Mouse (Mus musculus) urinary bladder, postnatal 10 days (tissue): Measurements from ENCODE around the gene Fgf8.

Experiments
- DNase-seq: peaks from one replicate; pipeline ENCODE4 v3.0.0; 2022; ENCODE audit warnings: low spot score

Fgf8 gene

DNA sequence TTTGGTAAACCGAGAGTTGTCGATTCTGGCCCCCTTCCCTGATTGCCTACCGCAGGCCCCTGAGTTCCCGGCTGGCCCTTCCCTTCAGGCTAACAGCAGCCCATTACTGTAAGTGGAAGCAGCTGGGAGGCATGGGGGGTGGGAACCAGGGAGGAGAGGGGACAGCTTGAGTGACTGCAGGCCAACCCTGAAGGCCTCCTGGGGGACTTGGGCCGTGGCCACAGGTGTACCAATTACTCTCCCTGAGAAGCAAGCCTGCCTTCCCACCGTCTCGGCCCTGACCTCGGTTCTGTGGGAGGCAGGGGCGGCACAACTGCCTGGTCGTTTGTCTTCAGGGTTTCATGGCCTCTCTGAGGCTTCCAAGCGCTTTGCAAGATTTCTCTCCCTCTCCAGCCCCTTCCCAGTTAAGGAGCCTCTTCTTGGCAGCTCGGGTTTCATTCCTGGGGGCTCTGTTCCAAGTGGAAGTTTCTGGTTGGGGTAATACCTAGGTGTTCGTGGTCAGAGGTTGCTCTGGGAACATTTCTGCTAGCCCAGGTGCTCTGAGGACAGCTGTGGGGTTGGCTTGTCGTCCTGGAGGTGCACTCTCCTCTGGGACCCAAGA, 16.9 kb downstream of the Fgf8 start:
- no peak for DNase-seq

DNA sequence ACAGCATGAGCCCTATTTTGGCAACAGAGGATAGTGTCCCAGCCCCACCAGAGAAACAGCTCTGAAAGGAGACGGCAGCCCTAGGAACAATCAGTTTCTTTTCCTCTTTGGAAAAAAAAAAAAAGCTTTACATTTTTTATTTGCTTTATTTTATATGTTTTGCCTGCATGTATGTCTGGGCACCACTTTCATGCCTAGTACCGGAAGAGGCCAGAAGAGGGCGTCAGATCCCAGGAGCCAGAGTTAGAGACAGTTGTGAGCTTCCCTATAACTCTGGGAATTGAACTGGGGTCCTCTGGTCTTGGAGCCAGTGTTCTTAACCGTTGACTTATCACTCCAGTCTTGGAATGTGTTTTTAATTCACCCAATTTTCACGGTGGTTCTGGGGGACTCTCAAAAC, 20.5 kb downstream of the Fgf8 start:
- DNase-seq = no peak

DNA sequence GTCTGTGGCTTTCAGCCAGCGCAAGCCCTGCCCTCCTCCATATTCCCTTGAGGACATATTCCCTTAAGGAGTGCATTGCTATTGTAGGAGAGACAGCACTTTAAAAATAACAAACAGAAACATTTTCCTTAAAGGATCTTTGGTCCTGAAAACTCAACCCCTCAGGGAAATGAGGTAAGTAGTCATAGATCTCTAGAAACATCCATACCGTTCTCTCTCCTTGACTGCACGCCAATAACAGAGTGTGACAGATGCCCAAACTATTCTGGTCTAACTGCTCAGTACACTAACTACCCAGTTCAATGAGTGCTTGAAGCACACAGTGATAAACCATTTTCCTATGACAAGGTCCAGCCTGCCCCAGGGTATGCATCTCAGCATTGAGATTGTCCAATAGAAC, 24.4 kb downstream of the Fgf8 start:
- no peak for DNase-seq

DNA sequence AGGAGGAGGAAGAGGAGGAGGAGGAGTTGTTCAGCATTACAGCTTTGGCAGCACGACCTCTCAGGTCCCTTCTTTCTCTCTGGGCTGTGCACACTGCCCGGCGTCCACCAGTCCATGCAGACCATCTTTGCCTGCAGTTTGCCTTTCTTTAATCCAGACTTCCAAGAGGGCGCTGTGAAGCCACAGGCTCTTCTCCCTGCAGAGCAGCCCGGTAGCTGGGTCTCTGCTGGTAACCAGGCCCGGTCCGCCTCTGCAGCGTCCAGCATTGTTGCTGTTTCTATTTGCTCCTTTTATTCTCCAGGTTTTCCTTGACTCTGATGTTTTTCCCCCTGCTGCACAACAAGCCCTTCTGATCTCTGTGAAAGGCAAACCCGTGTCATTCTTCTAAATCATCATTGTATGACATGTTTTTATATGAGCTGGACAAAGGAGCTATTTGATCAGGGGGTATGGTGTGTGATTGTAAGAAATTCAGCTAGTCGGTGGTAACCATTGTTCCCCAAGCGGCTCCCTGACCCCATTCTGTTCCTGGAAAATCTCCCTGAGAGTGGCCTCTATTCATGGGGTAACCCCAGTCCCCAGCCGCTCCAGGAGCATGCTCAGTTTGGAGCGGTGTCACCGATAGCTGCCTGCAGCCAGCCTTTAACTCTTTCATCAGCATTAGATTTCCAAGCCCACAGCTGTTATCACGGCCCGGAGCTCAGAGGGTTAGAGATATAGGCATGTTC, 25.1 kb downstream of the Fgf8 start:
- DNase-seq = no peak

DNA sequence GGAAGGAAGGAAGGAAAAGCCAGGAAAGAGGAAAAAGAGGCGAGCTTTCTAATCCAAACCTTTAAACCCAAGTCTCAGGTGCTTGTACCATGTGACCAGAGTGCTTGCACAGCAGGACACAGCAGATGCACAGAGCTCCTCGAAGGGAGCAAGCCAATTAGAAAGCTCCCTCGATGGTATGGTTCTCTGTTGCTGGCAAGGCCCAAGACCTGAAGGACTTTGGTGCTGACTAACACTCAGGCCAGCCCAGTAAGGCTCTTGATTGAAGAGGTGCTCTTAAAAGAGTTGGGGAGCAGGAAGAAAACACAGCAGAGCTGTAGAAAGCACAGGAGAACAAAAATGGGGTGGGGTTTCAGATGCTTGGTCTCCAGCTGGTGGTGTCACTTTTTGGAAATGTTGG, 34.0 kb downstream of the Fgf8 start:
- no peak for DNase-seq

DNA sequence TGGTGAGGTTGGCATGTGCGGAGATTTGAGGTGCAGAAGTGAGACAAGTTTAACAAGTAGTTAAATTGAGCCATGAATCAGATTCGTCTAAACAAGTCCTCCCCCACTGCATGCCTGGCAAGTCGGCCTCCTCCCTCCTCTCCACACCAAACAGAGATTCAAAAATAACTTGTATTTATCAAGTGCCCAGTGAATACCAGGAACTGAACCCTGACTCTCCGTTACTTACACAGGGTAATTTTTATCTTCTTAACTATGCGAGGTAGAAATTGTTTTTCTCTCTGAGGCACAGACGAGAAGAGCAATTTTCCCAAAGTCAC, 46.5 kb downstream of the Fgf8 start:
- DNase-seq = no peak

DNA sequence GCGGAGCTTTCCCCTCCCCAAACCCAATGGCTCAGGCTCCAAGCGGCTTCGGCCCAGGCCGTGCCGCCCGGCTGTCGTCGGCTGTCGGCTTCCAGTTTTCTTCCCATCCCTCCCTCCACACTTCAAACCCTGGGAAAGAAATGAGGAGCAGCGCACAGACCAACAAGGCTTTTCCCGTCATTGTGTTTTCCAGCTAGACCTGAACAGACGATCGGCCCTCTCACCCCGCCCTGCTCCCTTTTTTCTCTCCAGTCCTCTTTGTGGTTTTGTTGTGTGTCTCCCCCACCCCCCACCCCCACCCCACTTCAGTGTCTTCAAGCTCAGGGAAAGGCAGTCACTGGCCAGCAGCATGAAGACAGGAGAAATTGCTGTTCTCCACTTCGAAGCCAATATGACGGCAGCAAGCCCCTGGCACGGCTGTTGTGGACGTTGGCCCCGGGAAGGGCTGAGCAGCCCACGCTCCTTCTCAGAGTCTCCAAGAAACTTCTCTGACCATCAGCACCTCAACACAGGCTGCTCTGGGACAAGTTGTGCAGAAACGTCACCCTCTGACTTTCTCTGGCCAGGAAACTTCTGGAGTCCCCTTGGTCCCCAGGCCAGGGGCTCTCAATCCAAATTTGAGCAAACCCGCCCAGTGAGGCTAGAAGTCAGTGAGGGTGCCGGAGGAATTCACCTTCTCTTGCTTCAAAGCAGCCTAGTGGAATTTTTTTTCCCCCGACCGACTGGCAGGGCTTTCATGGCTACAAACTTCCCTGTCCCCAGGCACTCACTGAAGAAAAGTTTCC, 47.0 kb downstream of the Fgf8 start:
- no peak for DNase-seq

DNA sequence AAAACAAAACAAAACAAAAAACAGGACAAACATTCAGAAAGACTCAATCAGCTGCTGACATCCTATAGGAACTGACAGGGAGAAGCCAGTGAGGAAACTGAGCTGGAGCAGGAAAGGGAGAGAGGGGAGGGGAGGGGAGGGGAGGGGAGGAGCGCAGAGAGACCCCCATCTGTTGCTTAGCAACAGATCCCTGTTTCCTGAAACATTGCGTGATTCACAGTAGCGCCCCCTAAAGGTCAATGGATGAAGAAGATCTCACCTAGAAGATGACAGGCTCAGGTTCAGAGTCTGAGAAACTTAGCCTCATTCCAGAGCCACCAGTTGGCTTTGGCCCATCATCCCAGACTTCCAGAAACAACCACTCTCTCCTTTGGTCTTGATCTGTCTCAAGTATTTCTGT, 48.7 kb downstream of the Fgf8 start:
- no peak for DNase-seq

DNA sequence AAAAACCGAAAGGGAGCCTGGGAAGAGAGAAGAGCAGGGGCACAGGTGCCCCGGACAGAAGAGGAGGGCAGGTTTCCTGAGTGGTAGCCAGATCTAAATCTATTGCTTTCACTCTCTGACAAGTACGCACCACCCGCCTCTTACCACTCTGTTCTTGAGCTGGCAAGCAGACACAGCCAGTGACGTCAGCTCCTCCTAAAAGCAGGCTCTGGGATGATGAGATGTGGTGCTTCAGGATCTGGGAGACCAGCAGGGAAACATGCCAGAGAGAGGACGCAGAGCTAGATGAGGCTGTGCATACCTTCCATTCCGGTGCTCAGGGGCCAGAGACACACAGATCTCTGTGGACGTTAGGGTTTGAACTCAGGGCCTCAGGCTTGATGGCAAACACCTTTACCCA, 50.5 kb downstream of the Fgf8 start:
- no peak for DNase-seq

DNA sequence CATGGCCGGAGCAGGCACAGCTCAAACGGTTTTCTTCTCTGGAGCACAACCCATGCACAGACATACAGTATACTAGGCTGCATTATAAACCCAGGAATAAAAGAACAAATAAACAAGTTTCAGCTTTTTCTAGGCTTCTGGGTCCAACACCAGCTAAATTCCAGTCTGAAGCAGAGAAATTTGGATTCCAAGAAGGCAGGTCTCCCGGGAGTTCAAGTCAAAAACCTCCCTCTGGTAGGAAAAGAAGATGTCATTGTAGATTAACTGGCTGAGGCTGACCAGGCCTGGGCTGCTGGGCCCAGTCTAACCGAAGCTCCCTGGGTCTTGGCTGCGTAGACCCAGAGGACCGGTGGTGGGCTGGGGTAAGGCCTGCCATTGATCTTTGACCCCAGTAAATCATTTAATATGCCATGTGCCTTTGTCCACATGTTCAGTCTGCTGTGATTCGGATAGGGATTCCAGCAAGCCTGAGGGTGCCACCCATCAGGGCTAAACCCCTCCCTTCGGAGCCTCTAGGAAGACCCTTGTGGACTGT, 51.6 kb downstream of the Fgf8 start:
- no peak for DNase-seq

DNA sequence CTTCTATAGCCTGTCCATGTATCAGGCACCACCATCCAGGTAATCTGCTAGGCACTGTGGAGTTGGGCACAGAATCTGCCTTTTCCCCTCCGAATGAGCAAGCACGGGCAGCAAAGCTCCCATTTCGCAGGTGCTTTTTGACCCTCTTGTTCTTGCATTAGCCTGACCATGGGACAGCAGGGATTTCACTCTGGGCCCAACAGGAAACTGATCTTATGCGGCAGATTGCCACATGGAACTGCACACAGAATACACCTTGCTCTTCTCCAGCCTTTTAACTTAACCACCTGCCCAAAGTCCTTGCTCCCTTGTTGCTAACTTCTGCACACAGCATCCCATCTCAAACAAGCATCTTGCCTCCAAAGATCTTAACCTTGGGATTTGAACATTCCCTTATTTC, 55.7 kb downstream of the Fgf8 start:
- DNase-seq = no peak
